Mouse (Mus musculus) cerebellum, postnatal 4 days (tissue): ENCODE measurements around the gene Dhcr24.

Experiments
- DNase-seq, 2 experiments: peaks; one replicate each; pipeline ENCODE4 v3.0.0; 2022; ENCODE audit warnings: low spot score in 2 of 2, mixed read lengths in 1 of 2

Dhcr24 gene

GRCm38 (mm10) chr4:106560846-106561781, at the start of gene Dhcr24:
Gene Dhcr24, plus strand, starts transcription at chr4:106561038.
- peak; percentile 86 to 95 for DNase-seq

DNA sequence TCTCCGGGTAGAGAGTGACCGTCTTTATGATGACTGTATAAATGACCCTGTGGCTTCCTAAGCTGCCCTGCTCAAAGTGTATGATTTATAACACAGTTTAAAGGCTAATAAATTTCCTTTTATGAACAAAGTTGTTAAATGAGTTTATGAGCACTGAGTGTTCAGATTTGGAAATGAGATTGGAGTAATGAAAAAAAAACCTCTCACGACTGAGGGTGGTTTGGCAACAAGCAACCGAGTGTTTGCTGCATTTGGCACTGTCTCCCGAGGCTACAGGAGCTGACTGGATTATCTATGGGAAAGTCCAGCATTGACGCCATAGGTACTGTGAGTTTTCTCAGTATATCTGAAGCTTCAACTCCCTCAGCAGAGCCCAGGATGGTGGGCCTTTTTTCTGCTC, 46.2 kb upstream of the Dhcr24 start:
- no peak for DNase-seq

DNA sequence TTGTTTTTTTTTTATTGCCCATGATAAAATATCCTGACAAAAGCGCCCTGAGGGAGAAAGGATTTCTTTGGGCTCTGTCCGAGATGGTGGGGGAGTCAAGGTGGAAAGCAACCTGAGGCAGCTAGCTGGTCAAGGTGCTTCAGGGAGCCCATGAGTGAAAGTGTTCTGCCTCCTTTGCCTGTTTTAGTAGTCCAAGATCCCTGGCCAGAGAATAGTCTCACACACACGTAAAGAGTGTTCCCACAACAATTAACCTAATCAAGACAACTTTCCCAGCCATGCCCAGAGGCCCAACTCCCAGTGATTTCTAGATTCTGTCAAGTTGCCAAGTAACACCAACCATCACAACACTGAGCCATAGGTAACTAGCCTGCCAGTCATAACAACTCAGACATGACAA, 38.3 kb upstream of the Dhcr24 start:
- no peak for DNase-seq

GRCm38 (mm10) chr4:106524131-106524530, 36.7 kb upstream of the Dhcr24 start:
- no peak for DNase-seq

GRCm38 (mm10) chr4:106525001-106525400, 35.8 kb upstream of the Dhcr24 start:
- DNase-seq = no peak

DNA sequence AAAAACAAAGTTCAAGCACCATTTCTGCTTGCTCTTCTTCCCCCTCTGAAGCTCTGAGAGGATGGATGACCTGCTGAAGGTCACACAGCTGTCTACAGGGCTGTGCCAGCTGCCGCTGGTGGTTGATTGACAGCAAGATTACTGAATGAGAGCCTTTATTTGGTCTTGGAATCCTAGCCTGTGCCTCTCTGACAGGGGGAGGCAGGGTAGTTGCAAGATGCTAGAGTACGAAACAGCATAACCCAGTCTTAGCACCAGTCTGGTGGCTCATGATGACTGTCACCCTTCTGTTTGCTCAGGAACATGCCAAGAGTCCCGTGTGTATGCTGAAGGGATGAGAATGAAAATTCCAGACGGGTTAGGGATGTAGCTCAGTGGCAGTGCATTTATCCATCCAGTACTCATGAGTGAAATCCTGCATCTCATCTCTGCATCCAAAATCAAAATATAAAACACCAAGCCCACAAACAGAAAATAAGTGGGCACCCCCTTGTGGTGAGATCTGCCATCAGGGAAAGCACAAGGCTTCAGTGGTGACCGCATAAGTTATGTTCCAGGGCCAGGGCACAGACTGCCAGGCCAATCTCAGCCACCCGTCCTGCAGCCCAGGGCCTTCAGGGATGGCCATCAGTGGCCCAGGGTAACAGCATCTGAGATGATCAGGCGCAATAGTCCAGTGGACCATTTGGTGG, 32.8 kb upstream of the Dhcr24 start:
- peak in 1 of 2 experiments; percentile 16 for DNase-seq

- DNase-seq = peak; percentile 90 to 93
Measured at GRCm38 (mm10) chr4:106529375-106530112, 31.3 kb upstream of the Dhcr24 start.

GRCm38 (mm10) chr4:106530113-106530482, 30.7 kb upstream of the Dhcr24 start:
- no peak for DNase-seq

- DNase-seq = no peak
Measured at GRCm38 (mm10) chr4:106533421-106534080, 27.3 kb upstream of the Dhcr24 start.

DNA sequence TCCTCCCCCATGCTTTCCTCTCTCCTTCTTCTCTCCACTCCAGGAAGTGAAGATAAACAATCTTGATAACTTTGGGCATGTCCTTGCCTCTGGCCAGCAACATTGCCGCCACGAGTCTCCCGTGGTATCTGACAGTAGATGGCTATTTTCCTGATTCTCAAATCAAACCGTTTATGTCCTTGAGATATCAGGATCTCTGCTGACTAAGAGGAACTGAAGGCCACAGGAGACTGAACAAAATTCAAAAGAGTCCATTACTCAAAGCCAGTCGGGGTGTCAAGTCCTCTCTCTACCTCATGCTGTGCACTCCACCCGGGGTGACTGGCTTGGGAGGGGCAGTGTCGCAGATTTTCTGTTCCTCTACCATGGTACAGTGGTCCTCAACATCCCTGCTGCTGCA, 26.6 kb upstream of the Dhcr24 start:
- DNase-seq = no peak

GRCm38 (mm10) chr4:106539756-106540155, 21.1 kb upstream of the Dhcr24 start:
- no peak for DNase-seq

DNA sequence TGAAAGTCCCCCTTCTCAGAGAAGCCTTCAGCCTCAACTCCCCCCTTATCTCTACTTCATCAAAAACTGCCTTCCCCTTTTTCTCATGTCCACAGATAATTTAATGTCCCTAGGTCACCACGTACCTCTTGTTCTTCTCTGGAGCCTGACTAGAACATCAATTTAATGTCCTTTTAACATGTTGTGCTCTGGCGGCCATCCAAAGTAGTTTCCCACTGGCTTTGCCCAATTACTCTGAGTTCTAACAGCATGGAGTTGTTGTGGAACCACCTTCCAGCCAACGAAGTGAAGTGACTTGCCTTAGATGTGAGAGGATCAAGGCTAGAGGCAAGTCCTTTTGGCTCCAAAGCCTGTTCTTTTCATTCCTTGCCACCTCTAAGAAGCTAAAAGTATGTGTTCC, 19.3 kb upstream of the Dhcr24 start:
- DNase-seq = no peak

DNA sequence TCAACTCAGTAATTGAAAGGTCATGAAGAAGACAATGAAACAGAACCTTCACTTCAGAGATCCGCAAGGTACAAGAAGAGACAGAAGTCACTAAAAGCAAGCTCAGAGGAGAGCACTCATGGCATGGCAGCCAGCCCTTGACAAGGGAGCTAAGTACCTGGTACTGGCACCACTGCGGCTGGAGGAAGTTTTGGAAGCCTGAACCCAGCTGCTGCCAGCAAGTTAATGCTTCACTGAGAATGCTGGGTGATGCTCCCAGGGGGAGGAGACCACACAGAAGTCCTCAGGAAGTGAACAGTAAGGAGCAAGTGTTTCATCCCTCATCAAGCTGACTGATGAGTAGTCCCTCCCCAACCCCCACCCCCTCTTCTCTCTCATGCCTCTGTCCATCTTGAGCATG, 18.6 kb upstream of the Dhcr24 start:
- DNase-seq = no peak

- no peak for DNase-seq
Measured at GRCm38 (mm10) chr4:106545817-106546373, 14.9 kb upstream of the Dhcr24 start.

- no peak for DNase-seq
Measured at GRCm38 (mm10) chr4:106546896-106547295, 13.9 kb upstream of the Dhcr24 start.

DNA sequence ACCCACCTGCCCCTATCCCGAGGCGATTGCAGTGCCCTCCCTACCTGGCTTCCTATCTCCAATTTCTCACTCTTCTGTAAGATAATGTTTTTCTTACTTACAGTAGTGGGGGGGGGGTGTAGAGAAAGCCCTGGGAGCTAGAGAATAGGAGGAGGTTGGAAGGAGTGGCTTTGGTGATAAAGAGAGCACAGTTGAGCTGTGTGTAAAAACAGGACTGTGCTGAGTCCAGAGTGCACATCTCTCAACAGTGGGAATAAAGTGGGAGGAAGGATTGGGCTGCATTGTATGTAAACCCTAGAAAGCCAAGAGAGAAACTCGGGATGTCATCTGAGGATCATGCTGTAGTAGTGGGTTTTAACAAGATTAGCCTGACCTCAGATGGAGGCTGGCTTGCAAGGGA, 12.7 kb upstream of the Dhcr24 start:
- no peak for DNase-seq

DNA sequence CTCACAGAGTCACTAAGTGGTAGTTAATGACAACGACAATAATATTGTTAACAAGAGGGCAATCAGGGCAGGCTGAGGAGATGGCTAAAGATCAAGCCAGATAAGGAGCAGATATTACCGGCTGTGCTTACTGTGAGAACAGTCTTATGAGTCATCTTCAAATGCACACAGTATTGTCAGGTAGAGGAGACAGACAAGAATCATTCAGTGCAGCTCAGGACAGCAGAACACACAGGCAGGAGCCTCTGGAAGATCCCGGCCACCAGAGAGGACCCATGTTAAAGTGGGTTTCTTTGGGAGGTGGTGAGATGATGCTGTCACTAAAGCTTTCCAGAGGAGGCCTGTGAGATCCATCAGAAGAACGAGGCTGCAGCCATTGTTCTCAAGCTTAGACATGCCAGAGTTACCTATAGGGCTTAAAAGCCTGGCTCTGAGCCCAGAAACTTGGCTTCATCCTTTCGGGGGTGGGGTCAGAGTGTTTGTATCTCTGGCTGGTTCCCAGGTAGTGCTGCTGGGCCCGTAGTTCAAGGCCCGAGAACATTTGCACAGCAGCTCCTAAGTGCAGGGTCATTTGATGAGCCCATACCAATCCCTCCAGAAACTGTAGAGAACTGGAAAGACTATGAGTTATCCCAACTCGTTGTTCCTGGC, 10.2 kb upstream of the Dhcr24 start:
- DNase-seq = no peak

GRCm38 (mm10) chr4:106557262-106557661, 3.6 kb upstream of the Dhcr24 start:
- DNase-seq = no peak

GRCm38 (mm10) chr4:106557978-106558377, 2.9 kb upstream of the Dhcr24 start:
- DNase-seq = no peak

DNA sequence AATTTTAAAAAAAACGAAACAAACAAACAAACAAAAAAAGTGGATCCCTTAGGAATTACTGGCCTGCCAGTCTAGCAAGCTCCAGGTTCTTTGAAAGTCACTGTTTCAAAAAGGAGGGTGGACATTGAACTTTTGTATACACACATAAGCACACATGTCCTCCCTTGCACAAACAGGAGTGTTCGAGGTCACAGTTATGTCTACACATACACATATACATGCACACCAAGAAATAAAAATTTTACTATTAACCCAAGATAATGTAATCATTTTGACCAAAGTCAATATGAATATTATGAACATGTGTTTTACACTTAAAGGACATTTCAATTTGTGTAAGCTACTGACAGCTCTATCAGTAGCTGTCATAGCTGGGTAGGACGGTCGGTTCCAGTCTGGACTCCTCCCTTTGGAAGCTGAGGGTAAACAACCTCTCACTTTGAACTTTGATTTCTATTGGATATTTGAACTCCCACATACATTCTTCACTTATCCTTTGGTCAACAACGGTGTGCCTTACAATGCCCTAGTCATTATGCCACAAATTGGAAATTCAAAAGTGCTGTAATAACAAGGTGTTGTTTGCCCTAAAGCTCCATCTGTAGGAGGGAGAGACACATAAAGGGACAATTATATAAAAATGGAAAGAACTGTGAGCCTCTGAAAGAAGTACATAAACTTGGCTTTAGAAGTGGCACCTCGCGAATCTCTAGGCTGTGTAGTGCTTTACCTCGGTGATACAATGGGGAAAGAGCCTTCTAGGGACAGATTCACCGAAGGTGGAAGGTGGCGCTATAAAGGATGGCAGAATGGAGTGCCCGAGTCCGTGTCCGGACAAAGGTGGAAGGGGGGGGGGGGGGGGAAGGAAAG, 1.3 kb upstream of the Dhcr24 start:
- DNase-seq = no peak
